Mouse (Mus musculus) intestine, embryonic 14.5 days (tissue): ENCODE results near the gene Tekt3. TPM values are rescaled to one million over a fixed set of nuclear protein-coding genes. Genes with fewer than 3 reads are reported as not detected.

Experiments
- ATAC-seq: fragments of 200-750 bp; cut with Nextera tagmentation; replicated peaks from 2 replicates; pipeline ENCODE4 v1.8.0; 2017; ENCODE audit warnings: low read depth, moderate number of reproducible peaks, moderate TSS enrichment, moderate library complexity; ENCODE audit not compliant: low FRiP score, low TSS enrichment
- DNase-seq: peaks from one replicate; pipeline ENCODE4 v3.0.0-alpha.2; 2018; ENCODE audit warnings: low spot score
- H3K27ac ChIP-seq: fragments of 300-500 bp; sonication (generic); 2 replicates; pipeline ENCODE4 v1.5.1; 2014; ENCODE audit warnings: low read depth, mild to moderate bottlenecking, control low read depth
- H3K27me3 ChIP-seq: fragments of 300-500 bp; sonication (generic); replicated peaks from 2 replicates; pipeline ENCODE4 v1.6.1; 2014; ENCODE audit warnings: low read length, control low read depth; ENCODE audit not compliant: control insufficient read depth, insufficient read depth
- H3K36me3 ChIP-seq: fragments of 300-500 bp; sonication (generic); 2 replicates; pipeline ENCODE4 v1.6.1; 2014; ENCODE audit warnings: low read length, control low read depth; ENCODE audit not compliant: control insufficient read depth, insufficient read depth
- H3K4me1 ChIP-seq: fragments of 300-500 bp; sonication (generic); replicated peaks from 2 replicates; pipeline ENCODE4 v1.6.1; 2014; ENCODE audit warnings: low read length, control low read depth, mixed read lengths; ENCODE audit not compliant: control insufficient read depth, insufficient read depth
- H3K4me2 ChIP-seq: fragments of 300-500 bp; sonication (generic); 2 replicates; pipeline ENCODE4 v1.6.1; 2014; ENCODE audit warnings: low read length
- H3K4me3 ChIP-seq: fragments of 300-500 bp; sonication (generic); 2 replicates; pipeline ENCODE4 v1.5.1; 2014; ENCODE audit warnings: low read depth, low read length, control low read depth, mixed read lengths
- H3K9ac ChIP-seq: fragments of 300-500 bp; sonication (generic); 2 replicates; pipeline ENCODE4 v1.6.1; 2014; ENCODE audit warnings: mild to moderate bottlenecking, low read length
- H3K9me3 ChIP-seq: fragments of 300-500 bp; sonication (generic); 2 replicates; pipeline ENCODE4 v1.6.1; 2016; ENCODE audit warnings: low read length, control low read depth; ENCODE audit not compliant: control insufficient read depth
- WGBS: fragments of 180-500 bp; shearing (Covaris S2); extraction: QIAGEN DNeasy Blood & Tissue Kit; methylation state at CpG from one replicate; pipeline ENCODE4 v1.1.7; 2014; 5-methylcytosine and 5-hydroxymethylcytosine counted together
- polyA plus RNA-seq: library from polyadenylated mRNA; unstranded; fragments of >200 nt; fragmentation: Nextera tagmentation; extraction: Ambion mirVana; gene quantifications from 2 replicates; pipeline ENCODE4 v1.2.1, GENCODE M21; 2014

The Tekt3 gene
- polyA plus RNA-seq, 1 experiment from 2014 or later: not detected

GRCm38 (mm10) chr11:63104026-63104425, 42.6 kb downstream of the Tekt3 start:
- H3K27me3 ChIP-seq: no peaks in the 10 kb centered on the region
- ATAC-seq: no peak
- H3K36me3 ChIP-seq: no peaks in the 10 kb centered on the region
- no peak overlapping the region for H3K27ac ChIP-seq
- DNase-seq: no peak
- H3K4me3 ChIP-seq: no peak overlapping the region
- H3K9me3 ChIP-seq: no peaks in the 10 kb centered on the region
- H3K4me2 ChIP-seq: no peak overlapping the region
- H3K4me1 ChIP-seq: no peaks in the 10 kb centered on the region
- 82% methylated on average over 2 of the region's 2 CpGs for WGBS
- H3K9ac ChIP-seq: no peak overlapping the region

DNA sequence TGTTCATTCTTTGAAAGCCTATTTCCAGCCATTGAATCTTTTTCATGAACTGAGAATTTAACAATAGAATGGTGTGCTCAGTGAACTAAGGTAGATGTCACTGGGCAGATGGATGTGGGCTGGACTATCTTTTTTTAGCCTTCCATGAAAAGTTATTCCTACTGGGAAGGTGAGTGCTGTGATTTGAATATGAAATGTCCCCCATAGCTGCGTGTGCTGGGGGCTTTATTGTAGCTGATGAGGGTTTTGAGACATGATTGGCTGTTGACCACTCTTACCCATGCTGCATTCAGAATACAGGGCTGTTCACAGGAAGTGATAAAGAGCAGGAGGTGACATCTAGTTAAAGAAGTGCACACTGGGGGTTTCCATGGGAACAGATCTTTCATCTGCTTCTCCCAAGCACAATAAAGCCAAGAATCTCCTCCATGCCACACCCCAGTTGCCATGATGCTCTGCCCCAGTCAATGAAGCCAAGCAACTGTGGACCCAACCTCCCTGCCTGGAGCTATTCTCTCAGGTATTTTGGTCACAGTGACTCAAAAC, 47.8 kb downstream of the Tekt3 start:
- Histone ChIP-seq H3K4me1 (no peaks in the 10 kb centered on the region), H3K4me3 (no peak overlapping the region), H3K9ac (no peak overlapping the region), H3K36me3 (no peaks in the 10 kb centered on the region), H3K27me3 (no peaks in the 10 kb centered on the region), H3K27ac (no peak overlapping the region), H3K9me3 (no peaks in the 10 kb centered on the region), H3K4me2 (no peak overlapping the region)
- ATAC-seq: no peak
- 77% methylated on average over 1 of the region's 1 CpGs for WGBS
- no peak for DNase-seq

- no peaks in the 10 kb centered on the region for H3K36me3 ChIP-seq
- H3K27ac ChIP-seq: no peak overlapping the region
- no peaks in the 10 kb centered on the region for H3K27me3 ChIP-seq
- no peak overlapping the region for H3K4me3 ChIP-seq
- 90% methylated on average over 3 of the region's 3 CpGs for WGBS
- DNase-seq (no peak), ATAC-seq (no peak)
- H3K4me1 ChIP-seq: peaks cover 9% of the 10 kb centered on the region
- H3K9me3 ChIP-seq: no peaks in the 10 kb centered on the region
- no peak overlapping the region for H3K4me2 ChIP-seq
- no peak overlapping the region for H3K9ac ChIP-seq
These were observed 48.9 kb downstream of the Tekt3 start for GRCm38 (mm10) chr11:63110329-63110728.

DNA sequence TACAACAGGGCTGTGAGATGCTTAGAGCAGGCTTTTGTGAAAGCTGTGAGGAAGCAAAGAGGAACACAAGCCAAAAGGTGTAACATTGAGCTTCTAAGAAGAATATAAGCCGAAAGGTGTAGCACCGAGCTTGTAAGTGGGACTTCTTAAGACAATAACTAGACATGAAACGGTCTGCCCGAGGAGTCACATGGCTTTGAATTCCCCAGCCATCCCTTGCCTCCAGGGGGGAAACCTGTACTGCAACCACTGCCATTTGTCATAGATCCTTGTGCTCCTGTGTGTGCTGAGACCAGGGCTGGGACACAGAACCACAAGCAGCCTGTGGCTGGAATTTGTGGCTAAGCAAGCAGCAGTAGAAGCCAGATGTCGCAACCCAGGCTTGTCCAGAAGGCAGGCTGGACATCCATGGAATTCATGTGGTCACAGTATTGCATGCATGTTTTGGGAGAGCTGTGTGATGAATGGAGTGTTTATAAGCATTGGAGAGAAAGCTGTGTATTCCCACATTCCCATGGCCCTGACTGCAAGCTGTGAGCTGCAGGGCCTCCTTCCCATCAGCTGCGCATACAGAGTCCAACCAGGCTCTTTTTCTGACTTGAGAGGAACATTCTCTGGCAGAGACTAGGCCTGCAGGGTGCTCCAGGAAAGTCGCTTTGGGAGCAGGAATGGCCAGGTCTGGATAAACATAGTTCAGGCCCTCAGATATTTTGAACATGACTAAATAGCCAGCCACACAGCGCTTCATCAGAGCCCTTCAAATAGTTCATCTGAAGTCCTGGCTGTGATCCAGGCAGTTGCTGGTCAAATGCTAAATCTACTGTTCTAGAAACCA, 53.6 kb downstream of the Tekt3 start:
- DNase-seq (no peak), ATAC-seq (no peak)
- Histone ChIP-seq H3K36me3 (no peaks in the 10 kb centered on the region), H3K9me3 (no peaks in the 10 kb centered on the region), H3K27me3 (no peaks in the 10 kb centered on the region), H3K27ac (peak overlapping the region; percentile 74), H3K4me2 (no peak overlapping the region), H3K4me3 (no peak overlapping the region), H3K4me1 (peaks cover 14% of the 10 kb centered on the region), H3K9ac (no peak overlapping the region)
- 62% methylated on average over 8 of the region's 8 CpGs for WGBS

DNA sequence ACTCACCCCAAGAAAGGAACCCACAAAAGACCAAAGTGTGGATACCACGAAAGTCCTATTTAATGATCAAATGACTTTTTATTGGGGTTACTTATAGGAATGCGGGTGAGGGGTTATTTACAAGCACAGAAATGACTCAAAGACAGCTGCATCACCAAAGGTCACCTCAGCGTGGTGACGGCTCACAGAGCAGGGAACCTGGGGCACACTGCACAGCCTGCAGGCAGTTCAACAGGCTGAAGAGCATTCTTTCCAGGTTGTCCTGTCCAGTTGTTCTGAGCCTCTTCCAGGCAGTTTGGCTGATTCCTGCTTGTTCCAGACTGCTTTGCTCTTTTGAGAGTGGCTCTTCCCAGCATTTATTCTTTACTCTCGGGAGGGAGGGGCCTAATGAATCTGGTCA, 55.2 kb downstream of the Tekt3 start:
- DNase-seq (no peak), ATAC-seq (no peak)
- WGBS: 86% methylated on average over 5 of the region's 5 CpGs
- no peak overlapping the region for H3K9ac ChIP-seq
- no peak overlapping the region for H3K4me2 ChIP-seq
- no peak overlapping the region for H3K4me3 ChIP-seq
- H3K9me3 ChIP-seq: no peaks in the 10 kb centered on the region
- peaks cover 14% of the 10 kb centered on the region for H3K4me1 ChIP-seq
- H3K27me3 ChIP-seq: no peaks in the 10 kb centered on the region
- no peak overlapping the region for H3K27ac ChIP-seq
- H3K36me3 ChIP-seq: no peaks in the 10 kb centered on the region

DNA sequence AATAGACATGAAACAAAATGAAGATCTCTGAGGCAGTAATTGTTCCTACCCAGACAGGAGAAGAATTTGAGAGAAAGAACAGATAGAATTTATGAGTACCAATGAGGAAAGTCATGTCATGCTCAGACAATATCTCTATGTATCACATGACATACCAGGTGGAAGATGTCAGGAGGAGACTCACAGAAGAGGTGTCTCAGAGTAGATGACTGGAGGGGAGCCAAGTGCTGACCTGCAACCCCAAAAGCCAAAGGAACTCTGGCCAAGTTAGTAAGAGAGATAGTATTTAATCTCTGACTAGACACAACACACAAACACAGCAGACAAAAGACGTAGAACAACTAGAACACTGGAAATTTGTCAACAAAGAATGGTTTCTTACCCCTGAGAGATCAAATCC, 55.8 kb downstream of the Tekt3 start:
- H3K36me3 ChIP-seq: no peaks in the 10 kb centered on the region
- H3K9ac ChIP-seq: no peak overlapping the region
- peaks cover 14% of the 10 kb centered on the region for H3K4me1 ChIP-seq
- no peaks in the 10 kb centered on the region for H3K27me3 ChIP-seq
- no peak for ATAC-seq
- no peak overlapping the region for H3K4me3 ChIP-seq
- 50% methylated on average over 1 of the region's 1 CpGs for WGBS
- H3K9me3 ChIP-seq: no peaks in the 10 kb centered on the region
- no peak overlapping the region for H3K4me2 ChIP-seq
- no peak overlapping the region for H3K27ac ChIP-seq
- no peak for DNase-seq

DNA sequence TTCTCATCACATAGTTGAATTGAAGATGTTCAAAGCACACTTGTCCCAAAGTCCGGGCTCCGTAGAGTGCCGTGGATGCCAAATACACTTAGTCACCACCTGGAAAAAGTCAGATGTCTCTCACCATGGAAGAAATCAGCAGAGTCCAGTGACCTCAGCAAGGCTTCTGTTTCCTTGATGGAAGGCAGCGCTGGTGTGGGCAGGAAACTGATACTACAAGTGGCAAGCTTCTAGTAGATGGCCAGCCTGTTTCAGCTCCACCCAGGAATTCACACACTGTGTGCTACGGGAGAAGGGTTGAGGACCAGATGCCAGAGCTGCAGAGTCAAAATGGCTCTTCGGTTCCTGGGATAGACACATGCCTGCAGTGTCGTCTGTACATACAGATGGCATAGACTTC, 58.3 kb downstream of the Tekt3 start:
- Histone ChIP-seq H3K36me3 (no peaks in the 10 kb centered on the region), H3K27ac (no peak overlapping the region), H3K4me1 (peaks cover 10% of the 10 kb centered on the region), H3K9me3 (no peaks in the 10 kb centered on the region), H3K9ac (no peak overlapping the region), H3K4me3 (no peak overlapping the region), H3K4me2 (no peak overlapping the region), H3K27me3 (no peaks in the 10 kb centered on the region)
- DNase-seq (no peak), ATAC-seq (no peak)
- WGBS: 63% methylated on average over 7 of the region's 7 CpGs

DNA sequence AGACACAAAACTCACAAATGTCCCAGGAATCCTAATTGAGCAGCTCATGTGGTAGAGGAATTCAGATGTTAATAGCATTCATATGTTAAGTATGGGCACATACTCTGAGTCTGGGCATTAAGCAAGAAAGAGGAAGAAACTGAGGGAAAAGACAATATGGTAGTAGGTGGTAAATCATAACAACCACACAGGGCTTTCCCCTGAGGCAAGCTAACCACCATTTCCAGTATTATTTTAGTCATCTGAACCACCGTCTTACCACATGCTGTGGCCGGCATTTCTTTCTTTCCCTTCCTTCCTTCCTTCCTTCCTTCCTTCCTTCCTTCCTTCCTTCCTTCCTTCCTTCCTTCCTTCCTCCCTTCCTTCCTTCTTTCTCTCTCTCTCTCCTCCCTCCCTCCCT, 60.8 kb downstream of the Tekt3 start:
- 91% methylated on average over 2 of the region's 2 CpGs for WGBS
- Histone ChIP-seq H3K27me3 (no peaks in the 10 kb centered on the region), H3K4me2 (no peak overlapping the region), H3K27ac (no peak overlapping the region), H3K9ac (no peak overlapping the region), H3K9me3 (no peaks in the 10 kb centered on the region), H3K4me1 (no peaks in the 10 kb centered on the region; the same call in 1 of the 2 replicates), H3K4me3 (no peak overlapping the region), H3K36me3 (no peaks in the 10 kb centered on the region)
- ATAC-seq (no peak), DNase-seq (no peak)
